Mouse (Mus musculus) limb, embryonic 13.5 days (tissue): ENCODE data around the gene Phb2. TPM values are rescaled to one million over a fixed set of nuclear protein-coding genes. Genes with fewer than 3 reads are reported as not detected.
A peak's percentile ranks its signal among the peaks of the same experiment; 100 is the strongest.

Experiments used
- ATAC-seq: fragments of 200-750 bp; cut with Nextera tagmentation; 2 replicates; pipeline ENCODE4 v1.8.0; 2017; ENCODE audit warnings: low read depth, moderate number of reproducible peaks, moderate TSS enrichment; ENCODE audit not compliant: low FRiP score
- H3K27ac ChIP-seq: fragments of 300-500 bp; sonication (generic); 2 replicates; pipeline ENCODE4 v1.5.1; 2015; ENCODE audit warnings: inconsistent platforms, mild to moderate bottlenecking, moderate library complexity
- H3K27me3 ChIP-seq: fragments of 300-500 bp; sonication (generic); 2 replicates; pipeline ENCODE4 v1.6.1; 2015; ENCODE audit warnings: mild to moderate bottlenecking, inconsistent platforms
- H3K36me3 ChIP-seq: fragments of 300-500 bp; sonication (generic); 2 replicates; pipeline ENCODE4 v1.6.1; 2015; ENCODE audit warnings: inconsistent platforms, mild to moderate bottlenecking, moderate library complexity
- H3K4me1 ChIP-seq: fragments of 300-500 bp; sonication (generic); 2 replicates; pipeline ENCODE4 v1.6.1; 2015; ENCODE audit warnings: inconsistent platforms
- H3K4me2 ChIP-seq: fragments of 300-500 bp; sonication (generic); replicated peaks from 2 replicates; pipeline ENCODE4 v1.6.1; 2015; ENCODE audit warnings: inconsistent platforms, mild to moderate bottlenecking, moderate library complexity
- H3K4me3 ChIP-seq: fragments of 300-500 bp; sonication (generic); 2 replicates; pipeline ENCODE4 v1.5.1; 2015; ENCODE audit warnings: moderate library complexity, mild to moderate bottlenecking, inconsistent platforms
- H3K9ac ChIP-seq: fragments of 300-500 bp; sonication (generic); 2 replicates; pipeline ENCODE4 v1.6.1; 2015; ENCODE audit warnings: mild to moderate bottlenecking, inconsistent platforms
- H3K9me3 ChIP-seq: fragments of 300-500 bp; sonication (generic); 2 replicates; pipeline ENCODE4 v1.6.1; 2016; ENCODE audit warnings: inconsistent platforms
- WGBS: fragments of 180-500 bp; shearing (Covaris S2); methylation state at CpG from one replicate; pipeline ENCODE4 v1.1.7; 2015; 5-methylcytosine and 5-hydroxymethylcytosine counted together
- polyA plus RNA-seq: library from polyadenylated mRNA; unstranded; fragments of >200 nt; fragmentation: Nextera tagmentation; extraction: Ambion mirVana; gene quantifications from 2 replicates; pipeline ENCODE4 v1.2.1, GENCODE M21; 2015

The Phb2 gene
- polyA plus RNA-seq, 1 experiment from 2014 or later = 325 TPM

GRCm38 (mm10) chr6:124744755-124745321 is 32.7 kb downstream of the Phb2 start:
- peaks cover 37% of the 10 kb centered on the region for H3K4me1 ChIP-seq
- H3K9ac ChIP-seq = peak overlapping the region; percentile 66
- H3K27me3 ChIP-seq = no peaks in the 10 kb centered on the region
- no peak for ATAC-seq
- peak overlapping the region; percentile 94 for H3K4me2 ChIP-seq
- peaks cover 64% of the 10 kb centered on the region for H3K36me3 ChIP-seq
- 70% methylated on average over 26 of the region's 26 CpGs for WGBS
- no peaks in the 10 kb centered on the region for H3K9me3 ChIP-seq
- H3K27ac ChIP-seq = peak overlapping the region; percentile 74; the same call in 1 of the 2 replicates
- peak overlapping the region; percentile 54 for H3K4me3 ChIP-seq

- peak; percentile 77 for ATAC-seq
- Histone ChIP-seq H3K4me3 (peak overlapping the region; percentile 54), H3K9me3 (no peaks in the 10 kb centered on the region), H3K27me3 (no peaks in the 10 kb centered on the region), H3K27ac (peak overlapping the region; percentile 88), H3K4me2 (peak overlapping the region; percentile 94), H3K4me1 (peaks cover 33% of the 10 kb centered on the region), H3K36me3 (peaks cover 67% of the 10 kb centered on the region), H3K9ac (peak overlapping the region; percentile 84)
- WGBS = under 1% methylated on average over 77 of the region's 85 CpGs
Observed at GRCm38 (mm10) chr6:124745490-124746295, 33.6 kb downstream of the Phb2 start.

DNA sequence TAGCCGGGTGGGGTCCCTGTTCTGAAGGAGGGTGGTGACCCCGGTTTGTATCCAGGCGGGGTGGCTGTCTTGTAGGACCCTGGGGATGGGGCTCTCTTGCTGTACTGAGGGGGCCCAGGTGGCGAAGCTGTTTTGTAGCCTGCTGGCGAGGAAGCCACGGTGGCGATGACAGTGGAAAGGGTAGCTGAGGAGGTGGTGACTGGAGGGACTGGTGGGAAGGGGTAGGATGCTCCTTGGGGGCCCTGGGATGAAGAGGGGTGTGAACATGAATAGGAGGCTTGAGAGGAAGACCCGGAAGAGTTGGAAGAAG is 34.1 kb downstream of the Phb2 start:
- Histone ChIP-seq H3K27ac (peak overlapping the region; percentile 88), H3K27me3 (no peaks in the 10 kb centered on the region), H3K9ac (peak overlapping the region; percentile 84), H3K36me3 (peaks cover 67% of the 10 kb centered on the region), H3K4me2 (peak overlapping the region; percentile 94), H3K4me3 (peak overlapping the region; percentile 54), H3K9me3 (no peaks in the 10 kb centered on the region), H3K4me1 (peaks cover 33% of the 10 kb centered on the region)
- 16% methylated on average over 8 of the region's 8 CpGs for WGBS
- ATAC-seq = peak; percentile 4; the same call in 1 of the 2 replicates

DNA sequence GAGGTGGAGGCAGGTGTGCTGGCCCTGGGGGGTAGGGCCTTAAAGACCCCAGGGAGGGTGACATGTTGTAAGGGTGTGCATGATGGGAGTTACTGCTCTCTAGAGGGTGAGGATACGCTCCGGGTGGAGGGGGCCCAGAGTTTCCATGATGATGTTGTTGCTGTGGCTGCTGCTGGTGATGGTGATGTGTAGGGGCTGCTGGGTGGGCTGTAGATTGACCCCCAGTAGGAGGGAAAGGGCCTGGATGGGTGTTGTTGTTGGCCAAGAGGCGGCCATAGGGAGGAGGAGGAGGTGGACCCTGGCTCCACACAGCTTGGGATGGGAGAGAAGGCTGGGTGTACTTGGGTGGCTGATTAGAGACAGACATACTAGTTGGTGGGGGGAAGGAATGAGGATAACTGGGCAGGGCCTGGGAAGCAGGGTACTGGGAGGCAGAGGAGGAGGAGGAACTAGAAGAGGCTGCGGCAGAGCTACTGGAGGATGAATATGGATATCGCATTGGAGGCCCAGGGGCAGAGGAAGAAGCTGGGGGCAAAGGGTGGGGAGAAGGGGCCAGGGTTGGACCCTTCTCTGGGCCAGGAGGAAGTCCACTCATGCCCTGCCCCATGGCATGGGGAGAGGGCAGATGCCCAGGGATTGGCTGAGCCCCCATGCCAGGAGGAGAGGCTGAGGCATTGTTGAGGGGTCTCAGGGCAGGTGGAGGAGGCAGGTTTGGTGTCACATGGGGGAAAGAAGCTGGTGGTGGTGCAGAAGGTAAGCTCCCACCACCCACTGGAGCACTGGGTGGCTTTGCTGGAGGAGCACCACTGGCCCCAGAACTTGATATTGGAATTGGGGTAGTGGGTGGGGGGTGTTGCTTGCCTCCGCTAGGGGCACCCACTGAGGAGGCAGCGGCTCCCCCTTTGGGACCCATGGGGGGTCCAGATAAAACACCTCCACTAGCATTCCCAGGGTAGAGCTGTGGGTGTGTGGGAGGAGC is 34.8 kb downstream of the Phb2 start:
- no peak overlapping the region; the same call in 1 of the 2 replicates for H3K27ac ChIP-seq
- peak overlapping the region; percentile 54 for H3K4me3 ChIP-seq
- 90% methylated on average over 7 of the region's 7 CpGs for WGBS
- peak overlapping the region; percentile 94 for H3K4me2 ChIP-seq
- H3K4me1 ChIP-seq = peaks cover 28% of the 10 kb centered on the region
- no peak for ATAC-seq
- no peaks in the 10 kb centered on the region for H3K9me3 ChIP-seq
- no peaks in the 10 kb centered on the region for H3K27me3 ChIP-seq
- peak overlapping the region; percentile 84; the same call in 1 of the 2 replicates for H3K9ac ChIP-seq
- peaks cover 67% of the 10 kb centered on the region for H3K36me3 ChIP-seq

- no peak for ATAC-seq
- no peak overlapping the region for H3K4me2 ChIP-seq
- H3K36me3 ChIP-seq = peaks cover 52% of the 10 kb centered on the region
- H3K4me3 ChIP-seq = no peak overlapping the region
- WGBS = 86% methylated on average over 8 of the region's 8 CpGs
- H3K27me3 ChIP-seq = no peaks in the 10 kb centered on the region
- H3K9ac ChIP-seq = no peak overlapping the region
- H3K4me1 ChIP-seq = peaks cover 40% of the 10 kb centered on the region
- H3K27ac ChIP-seq = no peak overlapping the region
- H3K9me3 ChIP-seq = no peaks in the 10 kb centered on the region
Observed at GRCm38 (mm10) chr6:124750405-124750804, 38.3 kb downstream of the Phb2 start.

DNA sequence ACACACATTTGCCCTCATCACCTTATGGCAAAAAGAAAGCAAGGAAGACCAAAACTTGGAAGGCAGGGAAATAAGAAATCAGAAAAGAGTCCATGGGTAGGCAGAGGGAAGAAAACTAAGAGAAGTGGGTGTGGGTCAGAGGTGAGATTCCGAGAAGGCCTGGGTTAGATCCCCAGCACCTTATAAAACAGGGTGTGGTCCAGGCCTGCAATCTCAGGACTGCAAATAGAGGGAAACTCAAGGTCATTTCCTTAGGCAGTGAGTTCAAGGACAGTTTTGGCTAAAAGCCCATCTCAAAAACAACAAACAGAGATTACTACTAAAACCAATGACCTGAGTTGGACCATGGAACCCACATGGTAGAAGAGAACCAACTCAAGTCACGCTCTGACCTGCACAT is 41.7 kb downstream of the Phb2 start:
- Histone ChIP-seq H3K36me3 (peaks cover 26% of the 10 kb centered on the region), H3K9me3 (no peaks in the 10 kb centered on the region), H3K4me1 (peaks cover 43% of the 10 kb centered on the region), H3K4me2 (peak overlapping the region; percentile 90; the same call in 1 of the 2 replicates), H3K27ac (no peak overlapping the region), H3K4me3 (no peak overlapping the region), H3K27me3 (no peaks in the 10 kb centered on the region), H3K9ac (no peak overlapping the region)
- no peak for ATAC-seq
- WGBS = 79% methylated on average over 2 of the region's 2 CpGs

GRCm38 (mm10) chr6:124755306-124755705 is 43.2 kb downstream of the Phb2 start:
- no peak for ATAC-seq
- H3K27me3 ChIP-seq = peaks cover 4% of the 10 kb centered on the region; the same call in 1 of the 2 replicates
- H3K9ac ChIP-seq = peak overlapping the region; percentile 94
- no peaks in the 10 kb centered on the region for H3K9me3 ChIP-seq
- peak overlapping the region; percentile 90 for H3K4me2 ChIP-seq
- peak overlapping the region; percentile 79 for H3K4me3 ChIP-seq
- H3K4me1 ChIP-seq = peaks cover 51% of the 10 kb centered on the region
- H3K27ac ChIP-seq = peak overlapping the region; percentile 99
- H3K36me3 ChIP-seq = peaks cover 13% of the 10 kb centered on the region; the same call in 1 of the 2 replicates
- WGBS = 3% methylated on average over 3 of the region's 3 CpGs

- Histone ChIP-seq H3K27ac (peak within 1 kb of the TSS; percentile 99), H3K9me3 (no peaks in the 10 kb centered on the region), H3K4me1 (peaks cover 51% of the 10 kb centered on the region), H3K9ac (peak within 1 kb of the TSS; percentile 94), H3K4me2 (peak within 1 kb of the TSS; percentile 90), H3K27me3 (peaks cover 6% of the 10 kb centered on the region; the same call in 1 of the 2 replicates), H3K4me3 (peak within 1 kb of the TSS; percentile 79), H3K36me3 (peaks cover 13% of the 10 kb centered on the region; the same call in 1 of the 2 replicates)
- WGBS = 0% methylated on average over 59 of the region's 100 CpGs
- peak; percentile 54; the same call in 1 of the 2 replicates for ATAC-seq
Observed at GRCm38 (mm10) chr6:124755831-124756595, 43.9 kb downstream of the Phb2 start, which contains the start of the genes Gm45234 and Atn1. TSS of gene Gm45234 (minus strand) at chr6:124756021. TSS of gene Atn1 (minus strand) at chr6:124756524.

DNA sequence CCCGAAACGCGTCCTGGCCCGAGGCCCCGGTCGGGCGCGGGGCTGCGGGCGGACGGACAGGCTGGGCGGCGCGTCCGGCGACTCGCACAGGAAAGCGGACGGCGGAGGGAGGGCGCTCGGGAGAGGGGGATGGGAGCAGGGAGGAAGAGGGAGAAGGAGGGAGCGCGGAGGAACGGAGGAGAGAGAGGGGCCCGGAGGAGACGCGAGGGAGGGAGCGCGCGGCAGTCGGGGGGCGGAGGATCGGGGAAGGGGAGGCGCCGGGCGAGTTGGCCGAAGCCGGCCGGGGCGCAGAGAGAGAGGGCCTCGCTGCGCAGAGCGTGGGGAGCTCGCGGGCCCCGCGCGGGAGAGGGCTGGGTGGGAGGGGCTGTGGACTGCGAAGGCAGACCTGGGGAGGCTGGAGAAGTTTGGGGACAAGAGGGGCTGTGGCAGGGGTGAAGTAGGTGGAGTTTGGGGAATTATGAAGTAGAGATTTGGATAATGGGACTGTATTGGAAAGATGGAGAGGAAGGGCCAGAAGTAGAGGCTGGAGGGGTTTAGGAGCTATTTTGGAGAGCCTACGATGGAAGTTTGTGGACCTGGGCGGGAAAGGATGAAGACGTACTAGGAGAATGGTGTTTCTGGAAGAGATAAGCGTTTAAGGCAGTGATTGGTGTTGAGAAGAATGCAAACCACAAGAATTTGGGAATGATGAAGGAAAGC is 44.7 kb downstream of the Phb2 start:
- peaks cover 51% of the 10 kb centered on the region for H3K4me1 ChIP-seq
- H3K4me2 ChIP-seq = peak overlapping the region; percentile 90
- H3K27me3 ChIP-seq = peaks cover 12% of the 10 kb centered on the region; the same call in 1 of the 2 replicates
- H3K27ac ChIP-seq = peak overlapping the region; percentile 99
- H3K9ac ChIP-seq = peak overlapping the region; percentile 94
- WGBS = 1% methylated on average over 50 of the region's 54 CpGs
- peak; percentile 78 for ATAC-seq
- peak overlapping the region; percentile 79 for H3K4me3 ChIP-seq
- peaks cover 13% of the 10 kb centered on the region; the same call in 1 of the 2 replicates for H3K36me3 ChIP-seq
- H3K9me3 ChIP-seq = no peaks in the 10 kb centered on the region

DNA sequence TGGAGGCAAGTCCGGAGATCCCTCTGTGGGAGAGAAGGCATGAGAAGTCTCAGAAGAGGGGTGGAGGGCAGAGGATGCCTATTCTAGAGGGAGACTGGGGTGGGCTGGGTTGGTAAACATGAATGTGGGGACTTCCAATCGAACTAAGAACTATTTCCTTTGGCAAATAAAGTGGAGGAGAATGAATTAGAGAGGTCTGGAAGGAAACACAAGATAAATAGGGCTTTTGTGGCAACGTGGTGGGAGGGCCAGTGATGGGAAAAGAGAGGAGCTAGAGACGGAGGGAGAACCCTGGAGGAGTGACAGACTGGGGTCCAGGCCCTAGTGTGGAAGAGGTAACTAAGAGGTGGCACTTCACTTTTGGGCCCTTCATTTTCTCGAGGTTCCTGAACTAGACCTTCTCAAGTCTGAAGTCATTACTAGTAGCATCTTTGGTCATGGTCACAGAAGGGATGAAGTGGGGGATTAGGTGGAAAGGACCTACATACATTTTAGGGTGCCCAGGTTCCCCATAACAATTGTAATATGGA is 45.3 kb downstream of the Phb2 start:
- Histone ChIP-seq H3K27ac (peak overlapping the region; percentile 99), H3K9me3 (no peaks in the 10 kb centered on the region), H3K36me3 (peaks cover 8% of the 10 kb centered on the region; the same call in 1 of the 2 replicates), H3K4me3 (peak overlapping the region; percentile 79), H3K9ac (peak overlapping the region; percentile 94), H3K27me3 (peaks cover 14% of the 10 kb centered on the region; the same call in 1 of the 2 replicates), H3K4me2 (peak overlapping the region; percentile 90), H3K4me1 (peaks cover 51% of the 10 kb centered on the region)
- 10% methylated on average over 5 of the region's 5 CpGs for WGBS
- ATAC-seq = no peak
